Mouse (Mus musculus) left cerebral cortex, adult 2 months (tissue): ENCODE data around the gene Gzmf. TPM values are rescaled to one million over a fixed set of nuclear protein-coding genes. Genes with fewer than 3 reads are reported as not detected.
"Not testable (repeated sequence)": the region's sequence is repeated elsewhere in the genome, so short reads cannot be mapped to it uniquely, and the experiment has no call there.

Source experiments
- DNase-seq, 2 experiments: peaks; one replicate each; pipeline ENCODE4 v3.0.0; 2021 to 2022; ENCODE audit warnings: low spot score in 2 of 2, mixed read lengths in 1 of 2; ENCODE audit errors: extremely low spot score in 1 of 2
- H3K27ac ChIP-seq: fragments of 200-600 bp; 2 replicates; pipeline ENCODE4 v1.8.1; 2022
- H3K4me3 ChIP-seq: fragments of 200-600 bp; 2 replicates; pipeline ENCODE4 v1.8.1; 2022
- CTCF ChIP-seq: fragments of 200-600 bp; IDR thresholded peaks from 2 replicates; pipeline ENCODE4 v1.8.1; 2022; ENCODE audit warnings: antibody characterized with exemption, mild to moderate bottlenecking, moderate library complexity
- intact Hi-C: fragments of 180-260 bp; cut with DNase I; formaldehyde crosslinking; loops from one replicate; pipeline ENCODE4 v1.15.1; 2025
- long read RNA-seq, 2 experiments: library from polyadenylated mRNA; stranded (forward); transcript quantifications; one replicate each; pipeline ENCODE4 v2.0.0; 2021; ENCODE audit warnings: borderline mapping rate in 2 of 2
- total RNA-seq, 2 experiments: library from RNA; stranded (reverse); gene quantifications; 2 replicates each; pipeline ENCODE4 v1.2.3; 2021

The Gzmf gene
- not detected for total RNA-seq
- long read RNA-seq, experiment 1, result 0 reads
- long read RNA-seq, experiment 2, result 0 reads

- Histone ChIP-seq H3K4me3 (no peak within 1 kb of the TSS), H3K27ac (no peak within 1 kb of the TSS)
- intact Hi-C loops, result no loop called here
- no peak for TF ChIP-seq CTCF
- no peak for DNase-seq
Observed at GRCm38 (mm10) chr14:56211317-56211716, at the start of gene Gzmf. TSS of gene Gzmf (minus strand) at chr14:56211417.

DNA sequence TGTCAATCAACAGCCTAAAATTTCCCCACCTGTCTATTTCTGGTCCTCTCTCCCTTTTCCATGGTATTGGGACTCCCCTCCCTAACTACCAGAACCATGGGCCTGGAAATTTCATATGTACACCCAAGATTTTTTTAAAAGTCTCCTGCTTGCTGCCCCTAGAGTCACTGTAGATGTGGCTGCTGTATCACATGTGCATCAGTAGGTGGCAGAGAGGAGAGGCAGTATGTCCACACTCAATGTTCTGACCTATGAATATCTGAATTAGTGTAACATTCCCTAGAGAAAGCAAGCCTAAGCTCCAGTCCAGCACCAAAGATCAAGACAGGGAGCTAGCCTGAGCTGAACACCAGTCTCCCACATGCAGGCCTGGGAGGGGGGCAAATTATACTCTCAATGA, 29.2 kb upstream of the Gzmf start:
- DNase-seq, result no peak
- Histone ChIP-seq H3K27ac (no peak overlapping the region), H3K4me3 (no peak overlapping the region)
- no peak; the same call in none of the 2 replicates for TF ChIP-seq CTCF
- intact Hi-C loops, result no loop called here

DNA sequence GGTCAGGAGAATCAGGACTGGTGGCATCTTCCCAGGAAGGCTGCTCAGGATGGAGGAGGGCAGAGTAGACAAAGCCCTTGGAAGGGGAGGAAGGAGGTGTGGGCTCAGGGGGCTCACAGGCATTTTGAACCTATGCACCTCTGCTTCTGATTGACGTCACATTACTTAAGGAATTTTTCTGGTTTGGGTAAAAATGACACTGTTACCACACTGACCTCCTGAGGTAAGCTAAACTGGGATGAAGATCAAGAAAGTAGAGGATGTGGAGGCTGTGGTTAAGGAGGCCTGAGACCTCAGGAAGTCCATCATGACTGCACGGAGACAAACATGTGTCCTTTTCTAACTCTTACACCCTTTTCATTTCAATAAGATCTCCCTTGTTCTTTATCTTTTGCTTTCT, 23.3 kb upstream of the Gzmf start, which contains the start of gene Gzmc:
TSS of gene Gzmc (minus strand) at position 101 of the 400 bp plus-strand sequence.
- Histone ChIP-seq H3K4me3 (no peak within 1 kb of the TSS), H3K27ac (no peak within 1 kb of the TSS)
- no peak for TF ChIP-seq CTCF
- intact Hi-C loops, result no loop called here
- no peak for DNase-seq

GRCm38 (mm10) chr14:56205613-56206012, 5.6 kb downstream of the Gzmf start:
- intact Hi-C loops, result loop anchor here (5.0 kb wide), 2 partner anchors 97 to 192 kb away; no protein-coding TSS in a partner anchor
- Histone ChIP-seq H3K27ac (no peak overlapping the region), H3K4me3 (no peak overlapping the region)
- TF ChIP-seq CTCF, result no peak
- no peak for DNase-seq

- not testable (repeated sequence) for DNase-seq, H3K27ac ChIP-seq, H3K4me3 ChIP-seq
- peak; percentile 49 for TF ChIP-seq CTCF
- intact Hi-C loops, result loop anchor here (5.0 kb wide), 2 partner anchors 97 to 192 kb away; no protein-coding TSS in a partner anchor
Observed at GRCm38 (mm10) chr14:56205021-56205420, 6.2 kb downstream of the Gzmf start.

- peak; percentile 93 for TF ChIP-seq CTCF
- H3K4me3 ChIP-seq, result no peak overlapping the region
- no peak overlapping the region for H3K27ac ChIP-seq
- intact Hi-C loops, result no loop called here
- DNase-seq, result peak; percentile 45 to 72
Observed at GRCm38 (mm10) chr14:56203975-56204374, 7.2 kb downstream of the Gzmf start.

- peak; percentile 10 for TF ChIP-seq CTCF
- no peak overlapping the region for H3K4me3 ChIP-seq
- intact Hi-C loops, result no loop called here
- DNase-seq, result no peak
- no peak overlapping the region for H3K27ac ChIP-seq
Observed at GRCm38 (mm10) chr14:56186946-56187345, 24.3 kb downstream of the Gzmf start.

GRCm38 (mm10) chr14:56186521-56186920, 24.7 kb downstream of the Gzmf start:
- intact Hi-C loops, result no loop called here

GRCm38 (mm10) chr14:56177651-56178050, 33.6 kb downstream of the Gzmf start:
- H3K4me3 ChIP-seq, H3K27ac ChIP-seq, intact Hi-C loops: not testable (repeated sequence)
- peak; percentile 55 for TF ChIP-seq CTCF
- DNase-seq, result peak in 1 of 2 experiments; percentile 25

More at GRCm38 (mm10) chr14:56186521-56186920, 24.7 kb downstream of the Gzmf start:
- no peak overlapping the region for H3K27ac ChIP-seq
- TF ChIP-seq CTCF, result no peak
- H3K4me3 ChIP-seq, result no peak overlapping the region
- no peak for DNase-seq

GRCm38 (mm10) chr14:56174499-56174898, 36.7 kb downstream of the Gzmf start, which contains the start of gene Gzmn:
TSS of gene Gzmn (minus strand) at chr14:56174599.
- intact Hi-C loops, result no loop called here
- TF ChIP-seq CTCF, result no peak
- DNase-seq, result no peak
- no peak within 1 kb of the TSS for H3K4me3 ChIP-seq
- H3K27ac ChIP-seq, result no peak within 1 kb of the TSS

GRCm38 (mm10) chr14:56173396-56173795, 37.8 kb downstream of the Gzmf start:
- TF ChIP-seq CTCF, result no peak
- Histone ChIP-seq H3K27ac (no peak overlapping the region), H3K4me3 (no peak overlapping the region)
- DNase-seq, result no peak
- intact Hi-C loops, result no loop called here

- no peak overlapping the region for H3K27ac ChIP-seq
- intact Hi-C loops, result no loop called here
- no peak for DNase-seq
- TF ChIP-seq CTCF, result no peak; the same call in 1 of the 2 replicates
- H3K4me3 ChIP-seq, result no peak overlapping the region
Observed at GRCm38 (mm10) chr14:56172744-56173143, 38.5 kb downstream of the Gzmf start.

- intact Hi-C loops, result no loop called here
- TF ChIP-seq CTCF, result no peak
- no peak overlapping the region for H3K4me3 ChIP-seq
- H3K27ac ChIP-seq, result no peak overlapping the region
- peak in 1 of 2 experiments; percentile 27 for DNase-seq
Observed at GRCm38 (mm10) chr14:56168009-56168408, 43.2 kb downstream of the Gzmf start.
